ENCODE assay signal across 8 mouse cellular contexts in genomic region chr11:52361287-52361921, GRCm38 (mm10). TPM values are rescaled to one million over a fixed set of nuclear protein-coding genes. Genes with fewer than 3 reads are reported as not detected.
DNase-seq lines count a peak whose midpoint lies in the region; ATAC-seq lines count a peak whose summit lies in the region.

No protein-coding gene starts in this region.

- peak; percentile 52 to 58 for DNase-seq in lung, adult 18-20 months
- no peak for DNase-seq in lung, postnatal 25 days (ENCODE audit: low spot score)
- DNase-seq in adrenal gland, postnatal 4 days (ENCODE audit: low spot score in 2 of 2) = peak; percentile 26 to 41
- peak; percentile 53 for DNase-seq in gastrocnemius, postnatal 14 days
- DNase-seq in kidney, adult 11 months = peak; percentile 91
- DNase-seq in T-cell, adult 2 months (ENCODE audit: low spot score) = no peak

- H3K4me1 ChIP-seq in liver, embryonic 15.5 days (replicated peaks) = peaks cover 70% of the 10 kb centered on the region
- H3K4me1 ChIP-seq in neural tube, embryonic 15.5 days = peaks cover 51% of the 10 kb centered on the region

- WGBS in liver, embryonic 15.5 days (ENCODE audit: insufficient replicate concordance) = under 1% methylated on average over 47 of the region's 47 CpGs
- WGBS in neural tube, embryonic 15.5 days = under 1% methylated on average over 41 of the region's 47 CpGs

- H3K9ac ChIP-seq in liver, embryonic 15.5 days = peak overlapping the region; percentile 94
- peak overlapping the region; percentile 99 for H3K9ac ChIP-seq in neural tube, embryonic 15.5 days (replicated peaks)

- peak overlapping the region; percentile 91 for H3K27ac ChIP-seq in liver, embryonic 15.5 days (replicated peaks)
- H3K27ac ChIP-seq in neural tube, embryonic 15.5 days (replicated peaks) = peak overlapping the region; percentile 96

- peak overlapping the region; percentile 86 for H3K4me3 ChIP-seq in liver, embryonic 15.5 days (replicated peaks)
- H3K4me3 ChIP-seq in neural tube, embryonic 15.5 days (replicated peaks) = peak overlapping the region; percentile 94

- H3K36me3 ChIP-seq in liver, embryonic 15.5 days (replicated peaks) = no peaks in the 10 kb centered on the region
- no peaks in the 10 kb centered on the region for H3K36me3 ChIP-seq in neural tube, embryonic 15.5 days

- H3K4me2 ChIP-seq in liver, embryonic 15.5 days = peak overlapping the region; percentile 96
- H3K4me2 ChIP-seq in neural tube, embryonic 15.5 days = peak overlapping the region; percentile 86

- H3K9me3 ChIP-seq in liver, embryonic 15.5 days (replicated peaks) = no peaks in the 10 kb centered on the region
- H3K9me3 ChIP-seq in neural tube, embryonic 15.5 days (replicated peaks) = no peaks in the 10 kb centered on the region

- ATAC-seq in liver, embryonic 15.5 days (ENCODE audit: insufficient read depth) = peak; percentile 33
- peak; percentile 37 for ATAC-seq in neural tube, embryonic 15.5 days (ENCODE audit: low FRiP score)

- H3K27me3 ChIP-seq in liver, embryonic 15.5 days = no peaks in the 10 kb centered on the region
- no peaks in the 10 kb centered on the region for H3K27me3 ChIP-seq in neural tube, embryonic 15.5 days (replicated peaks)

- intact Hi-C loops in gastrocnemius, postnatal 14 days (cut with DNase I; ENCODE audit: low total_unique reads) = no loop called here

RNA-seq across cellular contexts. Expression of gene Vdac1, which starts 0.7 kb away (rescaled TPM):
- 100 to 1,000 TPM; 323 to 340 TPM for total RNA-seq in adrenal gland, postnatal 4 days (2021)
- total RNA-seq in gastrocnemius, postnatal 14 days (2021) = 1,000 to 10,000 TPM; 1,133 to 1,268 TPM
- polyA plus RNA-seq in liver, embryonic 15.5 days (2015; fragmentation: Nextera tagmentation; extraction: Ambion mirVana) = 119 TPM in 2 replicates
- polyA plus RNA-seq in neural tube, embryonic 15.5 days (2015; fragmentation: Nextera tagmentation; extraction: Ambion mirVana) = 362 and 402 TPM in 2 replicates

RNA-seq across cellular contexts. Expression of gene 9530068E07Rik, which starts 34.8 kb away (rescaled TPM):
- 100 to 1,000 TPM; 181 to 192 TPM for total RNA-seq in adrenal gland, postnatal 4 days (2021)
- 10 to 100 TPM; 57.9 to 62.0 TPM for total RNA-seq in gastrocnemius, postnatal 14 days (2021)
- polyA plus RNA-seq in liver, embryonic 15.5 days (2015; fragmentation: Nextera tagmentation; extraction: Ambion mirVana) = 55.4 and 58.7 TPM in 2 replicates
- polyA plus RNA-seq in neural tube, embryonic 15.5 days (2015; fragmentation: Nextera tagmentation; extraction: Ambion mirVana) = 122 and 133 TPM in 2 replicates

Comparison
In these comparisons a context has a peak if more than half of its experiments do, and no peak if none do; other contexts are left out.
1. DNase-seq: peak in lung, adult 18-20 months (2 of 2), adrenal gland, postnatal 4 days (2 of 2), gastrocnemius, postnatal 14 days (single experiment) and kidney, adult 11 months (single experiment); none in lung, postnatal 25 days (single experiment) and T-cell, adult 2 months (single experiment).